Mouse (Mus musculus) spleen, embryonic (tissue): ENCODE measurements at regions not wholly inside any gene's neighbourhood (a gene's known extent, or its start where the extent isn't known, plus 50 kb on each side); places are given as distances from the start of the nearest gene placed in this dataset.
"Not testable (repeated sequence)": the region's sequence is repeated elsewhere in the genome, so short reads cannot be mapped to it uniquely, and the experiment has no call there.

ENCODE experiments used
- CTCF ChIA-PET: fragments of 350-600 bp; sonication (Branson Sonifier 250); formaldehyde crosslinking; loops from one replicate; lab custom pipeline; 2022; lab: Charles Lee

DNA sequence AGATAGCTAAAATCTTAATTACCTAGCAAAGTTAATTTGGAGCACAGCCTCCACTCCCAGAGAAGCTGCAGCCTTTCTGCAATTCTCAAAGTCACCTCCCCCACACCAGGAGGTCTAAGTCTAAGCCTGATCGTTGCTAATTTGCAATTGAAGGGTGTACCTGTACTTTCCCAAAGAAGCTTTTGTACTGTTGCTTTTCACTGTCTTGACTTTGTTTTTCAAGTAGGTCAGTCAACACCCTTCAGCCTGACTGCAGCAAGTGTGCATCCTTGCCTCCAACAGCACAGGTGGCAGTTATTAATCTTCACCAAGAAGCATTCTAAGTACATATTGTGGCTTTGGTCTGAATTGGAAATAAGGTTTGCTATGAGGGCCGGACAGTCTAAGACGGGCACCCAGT, 91.7 kb upstream of the Slc22a30 start:
- CTCF ChIA-PET = not testable (repeated sequence)

DNA sequence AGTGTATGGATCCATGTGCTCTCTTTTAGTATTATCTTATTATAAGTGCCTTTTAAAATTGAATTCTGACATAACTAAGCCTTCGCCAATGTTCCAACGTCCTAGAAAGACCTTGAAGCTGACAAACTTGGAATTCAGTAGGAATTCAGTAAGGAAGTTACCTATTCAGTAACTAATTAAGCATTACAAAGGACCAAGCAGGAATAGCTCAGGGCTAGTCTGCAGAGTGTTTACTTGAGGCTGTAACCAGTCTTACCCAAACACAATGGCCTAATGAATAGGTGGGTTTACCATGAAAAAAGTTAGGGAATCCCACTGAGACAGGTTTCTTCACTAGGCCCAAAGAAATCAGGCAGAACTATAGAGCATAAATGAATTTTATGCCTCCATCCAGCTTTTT, 92.6 kb upstream of the Slc22a30 start:
- CTCF ChIA-PET = not testable (repeated sequence)

DNA sequence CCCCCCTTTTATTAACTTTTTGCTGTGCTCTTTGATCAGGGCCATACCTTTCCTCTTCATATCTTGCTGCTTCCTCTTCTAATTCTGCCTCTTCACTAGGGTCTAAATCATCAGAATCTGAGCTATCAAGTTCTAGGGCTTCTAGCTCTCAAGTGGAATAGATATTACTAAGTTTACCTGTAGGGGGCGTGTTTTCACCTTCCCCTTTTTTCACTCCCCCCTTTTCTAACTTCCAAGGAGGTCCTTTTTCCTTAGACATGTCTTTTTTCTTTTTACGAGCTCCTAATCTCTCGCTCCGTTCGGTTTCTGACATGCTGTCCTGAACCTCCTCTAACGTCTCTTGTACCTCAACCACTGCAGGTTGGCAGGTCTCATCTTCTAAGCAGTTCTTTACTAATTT, 73.3 kb upstream of the Slc22a8 start:
- CTCF ChIA-PET = not testable (repeated sequence)

DNA sequence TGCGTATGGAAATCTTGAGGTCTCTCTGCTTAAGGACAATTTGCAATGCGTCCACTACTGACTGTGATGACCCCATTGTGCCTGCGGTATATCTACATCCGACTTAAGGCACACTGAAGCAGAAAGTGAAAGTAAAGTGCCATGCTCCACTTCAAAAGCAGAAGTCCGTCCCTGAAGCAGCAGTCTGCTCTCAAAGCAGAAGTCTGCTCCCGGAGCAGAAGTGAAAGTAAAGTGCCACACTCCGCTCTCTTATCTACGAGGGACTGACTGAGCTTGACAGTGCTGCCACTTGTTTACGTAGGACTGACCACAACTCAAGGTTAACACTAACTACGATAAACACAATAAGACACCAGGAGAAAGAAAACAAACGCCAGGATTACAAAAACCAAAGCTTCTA, 72.8 kb upstream of the Slc22a8 start:
- CTCF ChIA-PET = no interaction called here

DNA sequence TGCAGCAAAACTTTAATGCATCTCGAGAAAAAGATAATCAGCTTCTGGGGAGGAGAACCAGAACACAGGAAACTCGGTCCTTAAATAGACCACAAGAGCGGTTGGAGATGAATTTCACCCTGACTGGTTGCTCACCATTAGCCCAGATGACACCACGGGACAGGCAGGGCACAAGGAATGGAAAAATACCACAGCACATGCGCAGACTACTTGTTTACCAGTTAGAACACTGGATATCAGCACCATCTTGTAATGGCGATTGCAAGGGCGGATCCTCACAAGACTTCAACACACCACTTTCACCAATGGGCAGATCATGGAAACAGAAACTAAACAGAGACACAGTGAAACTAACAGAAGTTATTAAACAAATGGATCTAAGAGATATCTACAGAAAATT, 72.1 kb upstream of the Slc22a8 start:
- CTCF ChIA-PET = interaction anchor here (0.7 kb wide), 1 partner anchor 172 kb away, joined by 9 read pairs; no protein-coding TSS in a partner anchor

DNA sequence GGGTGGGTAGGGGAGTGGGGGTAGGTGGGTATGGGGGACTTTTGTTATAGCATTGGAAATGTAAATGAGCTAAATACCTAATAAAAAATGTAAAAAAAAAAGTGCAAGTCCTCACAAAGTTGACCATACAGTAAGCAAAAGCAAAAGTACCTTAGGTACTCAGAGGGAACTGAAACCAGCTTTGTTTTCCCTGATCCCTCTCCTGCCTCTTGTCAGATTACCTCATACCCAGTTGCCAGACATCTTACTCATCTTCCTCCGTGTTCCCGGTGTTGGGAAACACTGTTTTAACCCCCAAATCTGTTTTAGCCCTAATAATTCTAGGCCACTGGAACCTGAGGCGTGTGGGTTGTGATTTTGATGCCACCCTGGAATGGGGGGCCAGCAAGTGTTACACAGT, 56.5 kb upstream of the Slc22a8 start:
- CTCF ChIA-PET = no interaction called here

DNA sequence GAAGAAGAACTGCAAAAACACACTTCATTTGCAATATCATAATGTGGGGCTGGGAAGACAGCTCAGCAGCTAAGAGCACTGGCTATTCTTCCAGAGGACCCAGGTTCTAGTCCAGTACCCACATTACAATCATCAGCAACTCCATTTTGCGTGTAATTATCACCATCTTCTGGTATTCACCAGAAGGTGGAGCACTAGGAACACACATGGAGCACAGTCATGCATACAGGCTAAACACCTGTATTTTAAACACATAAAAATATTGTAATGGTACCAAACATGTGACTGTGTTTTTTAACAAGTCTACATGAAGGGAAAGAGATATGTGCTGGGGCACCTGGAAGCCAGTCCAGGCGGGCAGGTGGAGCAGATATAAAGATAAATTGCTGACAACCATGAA, 55.0 kb upstream of the Slc22a8 start:
- CTCF ChIA-PET = no interaction called here
